Mouse (Mus musculus): ENCODE measurements around the gene Hyls1. TPM values are rescaled to one million over a fixed set of nuclear protein-coding genes. Genes with fewer than 3 reads are reported as not detected.

The Hyls1 gene
- polyA plus RNA-seq, 1 experiment from 2014 or later = 15.1 TPM

- Histone ChIP-seq H3K4me2 (replicated peaks; ENCODE audit: low read depth, low read length) (no peak overlapping the region), H3K4me3 (ENCODE audit: low read depth, low read length) (no peak overlapping the region), H3K9me3 (ENCODE audit: control insufficient read depth, low read depth, low read length) (no peaks in the 10 kb centered on the region), H3K27ac (ENCODE audit: low read length) (peak overlapping the region; percentile 59), H3K27me3 (ENCODE audit: control insufficient read depth, insufficient read depth, low read length) (no peaks in the 10 kb centered on the region), H3K9ac (replicated peaks; ENCODE audit: low read depth, low read length) (no peak overlapping the region), H3K36me3 (ENCODE audit: control insufficient read depth, insufficient read depth, low read length) (no peaks in the 10 kb centered on the region), H3K4me1 (ENCODE audit: control insufficient read depth, insufficient read depth, low read length) (0 out of 2 replicates have a peak, but pooled peaks cover 6% of the 10 kb centered on the region)
- ATAC-seq (ENCODE audit: insufficient number of reproducible peaks, insufficient read depth, low FRiP score, low read depth) = peak; percentile 78; the same call in 1 of the 2 replicates
- 29% methylated on average over 5 of the region's 5 CpGs for WGBS
Measured at GRCm38 (mm10) chr9:35523541-35523940, 46.7 kb downstream of the Hyls1 start.

GRCm38 (mm10) chr9:35522821-35523515 is 47.2 kb downstream of the Hyls1 start:
- peak overlapping the region; percentile 59 for H3K27ac ChIP-seq (ENCODE audit: low read length)
- H3K4me2 ChIP-seq (replicated peaks; ENCODE audit: low read depth, low read length) = no peak overlapping the region
- H3K4me3 ChIP-seq (ENCODE audit: low read depth, low read length) = no peak overlapping the region
- no peaks in the 10 kb centered on the region for H3K27me3 ChIP-seq (ENCODE audit: control insufficient read depth, insufficient read depth, low read length)
- 77% methylated on average over 1 of the region's 1 CpGs for WGBS
- no peak overlapping the region for H3K9ac ChIP-seq (replicated peaks; ENCODE audit: low read depth, low read length)
- no peak for ATAC-seq (ENCODE audit: insufficient number of reproducible peaks, insufficient read depth, low FRiP score, low read depth)
- H3K36me3 ChIP-seq (ENCODE audit: control insufficient read depth, insufficient read depth, low read length) = no peaks in the 10 kb centered on the region
- H3K4me1 ChIP-seq (ENCODE audit: control insufficient read depth, insufficient read depth, low read length) = 0 out of 2 replicates have a peak, but pooled peaks cover 6% of the 10 kb centered on the region
- no peaks in the 10 kb centered on the region for H3K9me3 ChIP-seq (ENCODE audit: control insufficient read depth, low read depth, low read length)

- WGBS = 73% methylated on average over 2 of the region's 2 CpGs
- no peak overlapping the region for H3K4me2 ChIP-seq (replicated peaks; ENCODE audit: low read depth, low read length)
- 0 out of 2 replicates have a peak, but pooled peaks cover 6% of the 10 kb centered on the region for H3K4me1 ChIP-seq (ENCODE audit: control insufficient read depth, insufficient read depth, low read length)
- no peaks in the 10 kb centered on the region for H3K9me3 ChIP-seq (ENCODE audit: control insufficient read depth, low read depth, low read length)
- H3K27ac ChIP-seq (ENCODE audit: low read length) = no peak overlapping the region
- H3K36me3 ChIP-seq (ENCODE audit: control insufficient read depth, insufficient read depth, low read length) = no peaks in the 10 kb centered on the region
- no peak overlapping the region for H3K9ac ChIP-seq (replicated peaks; ENCODE audit: low read depth, low read length)
- H3K4me3 ChIP-seq (ENCODE audit: low read depth, low read length) = no peak overlapping the region
- ATAC-seq (ENCODE audit: insufficient number of reproducible peaks, insufficient read depth, low FRiP score, low read depth) = no peak
- H3K27me3 ChIP-seq (ENCODE audit: control insufficient read depth, insufficient read depth, low read length) = no peaks in the 10 kb centered on the region
Measured at GRCm38 (mm10) chr9:35522241-35522640, 48.0 kb downstream of the Hyls1 start.

DNA sequence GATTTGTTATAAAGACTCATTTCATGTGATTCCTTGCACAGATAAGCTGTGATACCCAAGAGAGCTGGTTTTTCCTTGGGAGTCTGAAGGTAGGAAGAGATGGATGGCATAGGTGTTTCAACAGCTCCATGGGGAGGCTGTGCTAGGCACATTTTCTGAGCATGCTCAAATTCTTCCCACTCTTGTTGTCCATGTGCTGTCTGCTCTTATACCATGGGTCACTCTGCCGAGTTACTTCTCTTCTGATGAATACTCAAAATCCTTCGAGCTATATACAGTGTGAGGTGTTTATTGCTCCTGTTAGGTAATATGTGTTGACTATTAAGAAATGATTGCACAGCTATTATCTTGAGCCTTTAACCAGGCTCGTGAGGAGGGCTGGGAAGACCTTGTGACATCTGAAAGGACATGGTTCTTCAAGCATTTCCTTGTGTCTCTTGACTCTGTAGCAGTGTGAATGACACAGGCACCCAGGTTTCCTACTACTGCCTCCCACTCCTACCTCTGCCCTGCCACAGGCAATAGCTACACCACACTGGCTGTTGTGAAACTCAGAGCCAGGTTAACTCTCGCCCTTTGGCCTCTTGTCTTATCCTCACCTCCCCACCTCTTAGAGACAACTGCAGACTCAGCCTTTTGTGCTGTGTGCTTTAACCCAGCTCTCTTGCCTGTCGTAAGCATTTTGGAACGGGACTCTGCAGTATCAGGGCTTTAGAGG is 49.4 kb downstream of the Hyls1 start:
- Histone ChIP-seq H3K9me3 (ENCODE audit: control insufficient read depth, low read depth, low read length) (no peaks in the 10 kb centered on the region), H3K4me3 (ENCODE audit: low read depth, low read length) (no peak overlapping the region), H3K27ac (ENCODE audit: low read length) (no peak overlapping the region), H3K4me1 (ENCODE audit: control insufficient read depth, insufficient read depth, low read length) (0 out of 2 replicates have a peak, but pooled peaks cover 6% of the 10 kb centered on the region), H3K4me2 (replicated peaks; ENCODE audit: low read depth, low read length) (no peak overlapping the region), H3K36me3 (ENCODE audit: control insufficient read depth, insufficient read depth, low read length) (no peaks in the 10 kb centered on the region), H3K27me3 (ENCODE audit: control insufficient read depth, insufficient read depth, low read length) (no peaks in the 10 kb centered on the region), H3K9ac (replicated peaks; ENCODE audit: low read depth, low read length) (no peak overlapping the region)
- ATAC-seq (ENCODE audit: insufficient number of reproducible peaks, insufficient read depth, low FRiP score, low read depth) = no peak
- 79% methylated on average over 6 of the region's 6 CpGs for WGBS

- H3K9ac ChIP-seq (replicated peaks; ENCODE audit: low read depth, low read length) = no peak within 1 kb of the TSS
- no peak for ATAC-seq (ENCODE audit: insufficient number of reproducible peaks, insufficient read depth, low FRiP score, low read depth)
- 64% methylated on average over 3 of the region's 3 CpGs for WGBS
- no peak within 1 kb of the TSS for H3K27ac ChIP-seq (ENCODE audit: low read length)
- no peaks in the 10 kb centered on the region for H3K9me3 ChIP-seq (ENCODE audit: control insufficient read depth, low read depth, low read length)
- no peak within 1 kb of the TSS for H3K4me3 ChIP-seq (ENCODE audit: low read depth, low read length)
- 0 out of 2 replicates have a peak, but pooled peaks cover 6% of the 10 kb centered on the region for H3K4me1 ChIP-seq (ENCODE audit: control insufficient read depth, insufficient read depth, low read length)
- no peak within 1 kb of the TSS for H3K4me2 ChIP-seq (replicated peaks; ENCODE audit: low read depth, low read length)
- no peaks in the 10 kb centered on the region for H3K36me3 ChIP-seq (ENCODE audit: control insufficient read depth, insufficient read depth, low read length)
- no peaks in the 10 kb centered on the region for H3K27me3 ChIP-seq (ENCODE audit: control insufficient read depth, insufficient read depth, low read length)
Measured at GRCm38 (mm10) chr9:35518169-35518568, 52.0 kb downstream of the Hyls1 start, which contains the start of gene Gm1113. Gm1113 (minus strand) TSS chr9:35518269.

GRCm38 (mm10) chr9:35516711-35517110 is 53.5 kb downstream of the Hyls1 start:
- 88% methylated on average over 16 of the region's 16 CpGs for WGBS
- Histone ChIP-seq H3K9me3 (ENCODE audit: control insufficient read depth, low read depth, low read length) (no peaks in the 10 kb centered on the region), H3K4me2 (replicated peaks; ENCODE audit: low read depth, low read length) (no peak overlapping the region), H3K27ac (ENCODE audit: low read length) (no peak overlapping the region), H3K4me1 (ENCODE audit: control insufficient read depth, insufficient read depth, low read length) (0 out of 2 replicates have a peak, but pooled peaks cover 6% of the 10 kb centered on the region), H3K4me3 (ENCODE audit: low read depth, low read length) (no peak overlapping the region), H3K36me3 (ENCODE audit: control insufficient read depth, insufficient read depth, low read length) (no peaks in the 10 kb centered on the region), H3K27me3 (ENCODE audit: control insufficient read depth, insufficient read depth, low read length) (no peaks in the 10 kb centered on the region), H3K9ac (replicated peaks; ENCODE audit: low read depth, low read length) (no peak overlapping the region)
- ATAC-seq (ENCODE audit: insufficient number of reproducible peaks, insufficient read depth, low FRiP score, low read depth) = no peak

DNA sequence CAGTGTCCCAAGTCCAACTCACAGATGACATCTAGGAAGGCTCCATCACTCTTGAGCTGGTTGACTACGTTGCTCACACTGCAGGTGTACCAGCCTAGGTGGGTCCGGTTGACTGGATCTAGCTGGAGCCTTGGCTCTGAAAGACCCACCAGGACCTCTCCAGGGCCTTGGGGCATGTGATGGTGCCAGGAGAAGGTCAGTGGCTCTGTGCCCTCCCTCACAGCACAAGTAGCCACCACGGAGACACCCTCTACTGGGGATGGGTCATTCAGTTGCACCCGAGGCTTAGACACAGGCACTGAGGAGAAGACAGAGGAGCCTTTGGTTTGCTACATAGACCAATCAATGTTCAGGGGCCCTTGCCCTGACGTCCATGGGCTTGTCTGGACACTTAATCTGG is 54.0 kb downstream of the Hyls1 start:
- no peaks in the 10 kb centered on the region for H3K27me3 ChIP-seq (ENCODE audit: control insufficient read depth, insufficient read depth, low read length)

DNA sequence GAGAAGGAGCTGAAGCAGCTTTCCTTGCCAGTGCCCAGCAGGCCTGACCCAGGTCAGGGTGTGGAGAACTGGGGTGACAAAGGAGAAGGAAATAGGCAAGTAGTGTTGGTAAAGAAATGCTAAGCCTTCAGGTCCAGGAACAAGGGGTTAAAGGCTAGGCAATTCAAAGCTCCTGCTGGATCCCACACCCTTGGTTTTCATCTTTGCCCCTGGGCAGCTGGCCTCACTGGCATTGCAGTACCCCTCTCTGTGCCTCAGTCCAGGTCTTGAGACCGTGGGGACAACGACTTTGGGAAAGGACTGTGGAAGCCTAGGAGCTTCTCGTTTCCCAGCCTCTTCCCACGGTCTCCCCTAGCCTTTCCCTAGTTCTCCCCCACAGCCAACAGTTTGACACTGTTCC is 56.3 kb downstream of the Hyls1 start:
- no peaks in the 10 kb centered on the region for H3K4me1 ChIP-seq (ENCODE audit: control insufficient read depth, insufficient read depth, low read length)
- H3K4me3 ChIP-seq (ENCODE audit: low read depth, low read length) = no peak overlapping the region
- no peak overlapping the region for H3K4me2 ChIP-seq (replicated peaks; ENCODE audit: low read depth, low read length)
- 0 out of 2 replicates have a peak, but pooled peaks have one; percentile 43 for ATAC-seq (ENCODE audit: insufficient number of reproducible peaks, insufficient read depth, low FRiP score, low read depth)
- no peaks in the 10 kb centered on the region for H3K36me3 ChIP-seq (ENCODE audit: control insufficient read depth, insufficient read depth, low read length)
- H3K27me3 ChIP-seq (ENCODE audit: control insufficient read depth, insufficient read depth, low read length) = no peaks in the 10 kb centered on the region
- H3K27ac ChIP-seq (ENCODE audit: low read length) = no peak overlapping the region
- WGBS = 92% methylated on average over 4 of the region's 4 CpGs
- no peaks in the 10 kb centered on the region for H3K9me3 ChIP-seq (ENCODE audit: control insufficient read depth, low read depth, low read length)
- no peak overlapping the region for H3K9ac ChIP-seq (replicated peaks; ENCODE audit: low read depth, low read length)

More for the DNA sequence above, 54.0 kb downstream of the Hyls1 start:
- Histone ChIP-seq H3K36me3 (ENCODE audit: control insufficient read depth, insufficient read depth, low read length) (no peaks in the 10 kb centered on the region), H3K9me3 (ENCODE audit: control insufficient read depth, low read depth, low read length) (no peaks in the 10 kb centered on the region), H3K4me2 (replicated peaks; ENCODE audit: low read depth, low read length) (no peak overlapping the region), H3K4me1 (ENCODE audit: control insufficient read depth, insufficient read depth, low read length) (0 out of 2 replicates have a peak, but pooled peaks cover 1% of the 10 kb centered on the region), H3K27ac (ENCODE audit: low read length) (no peak overlapping the region), H3K9ac (replicated peaks; ENCODE audit: low read depth, low read length) (no peak overlapping the region), H3K4me3 (ENCODE audit: low read depth, low read length) (no peak overlapping the region)
- no peak for ATAC-seq (ENCODE audit: insufficient number of reproducible peaks, insufficient read depth, low FRiP score, low read depth)
- WGBS = 81% methylated on average over 5 of the region's 5 CpGs

All from stomach, embryonic 14.5 days (tissue).